Mouse (Mus musculus) brain, adult 2 months (tissue): Measurements from ENCODE around the gene Cdon.

ENCODE experiments used
- DNase-seq: peaks from one replicate; pipeline ENCODE4 v3.0.0; 2011; ENCODE audit warnings: low read depth, low spot score

Gene Cdon

GRCm38 (mm10) chr9:35539001-35539750, 118.2 kb downstream of the Cdon start:
- DNase-seq = no peak

- DNase-seq = no peak
Observed at GRCm38 (mm10) chr9:35541024-35541423, 120.1 kb downstream of the Cdon start.

- DNase-seq = peak; percentile 88
Observed at GRCm38 (mm10) chr9:35541488-35541887, 120.6 kb downstream of the Cdon start.

- DNase-seq = no peak
Observed at GRCm38 (mm10) chr9:35541941-35542340, 121.0 kb downstream of the Cdon start.

- DNase-seq = no peak
Observed at GRCm38 (mm10) chr9:35543099-35543860, 122.4 kb downstream of the Cdon start.

GRCm38 (mm10) chr9:35544666-35545065, 123.7 kb downstream of the Cdon start:
- DNase-seq = no peak

GRCm38 (mm10) chr9:35545704-35546103, 124.8 kb downstream of the Cdon start:
- peak; percentile 57 for DNase-seq

GRCm38 (mm10) chr9:35546745-35547144, 125.8 kb downstream of the Cdon start:
- DNase-seq = no peak

GRCm38 (mm10) chr9:35548455-35548854, 127.5 kb downstream of the Cdon start:
- DNase-seq = no peak

GRCm38 (mm10) chr9:35556494-35557102, 135.7 kb downstream of the Cdon start:
- DNase-seq = no peak
